ENCODE assay signal across 8 mouse cellular contexts in genomic region chr19:40437651-40438068, GRCm38 (mm10).
DNase-seq lines count a peak whose midpoint lies in the region; ATAC-seq and TF ChIP-seq lines count a peak whose summit lies in the region.

No protein-coding gene starts in this region.

- WGBS in embryonic facial prominence, embryonic 11.5 days = 58% methylated on average over 9 of the region's 9 CpGs
- 41% methylated on average over 9 of the region's 9 CpGs for WGBS in liver, postnatal 0 days (ENCODE audit: insufficient replicate concordance)

- no peaks in the 10 kb centered on the region for H3K9me3 ChIP-seq in embryonic facial prominence, embryonic 11.5 days (replicated peaks; ENCODE audit: control insufficient read depth, low read length)
- H3K9me3 ChIP-seq in liver, postnatal 0 days (ENCODE audit: low read length) = no peaks in the 10 kb centered on the region

- no peak overlapping the region for H3K27ac ChIP-seq in embryonic facial prominence, embryonic 11.5 days (replicated peaks; ENCODE audit: low read depth, low read length)
- peak overlapping the region; percentile 64 for H3K27ac ChIP-seq in liver, postnatal 0 days (ENCODE audit: low read depth)

- intact Hi-C loops in heart, postnatal 25 days (cut with DNase I) = loop anchor here (2.0 to 5.0 kb wide), 3 partner anchors 35 to 60 kb away; no protein-coding TSS in a partner anchor

- H3K27me3 ChIP-seq in embryonic facial prominence, embryonic 11.5 days (ENCODE audit: control insufficient read depth, insufficient read depth, low read length) = no peaks in the 10 kb centered on the region
- H3K27me3 ChIP-seq in liver, postnatal 0 days (ENCODE audit: insufficient read depth, low read length) = no peaks in the 10 kb centered on the region

- no peaks in the 10 kb centered on the region for H3K36me3 ChIP-seq in embryonic facial prominence, embryonic 11.5 days (replicated peaks; ENCODE audit: control insufficient read depth, insufficient read depth, low read depth, low read length)
- H3K36me3 ChIP-seq in liver, postnatal 0 days (replicated peaks; ENCODE audit: insufficient read depth, low read length) = no peaks in the 10 kb centered on the region

- ATAC-seq in embryonic facial prominence, embryonic 11.5 days (replicated peaks; ENCODE audit: insufficient number of reproducible peaks, low FRiP score, low TSS enrichment, low read depth) = no peak
- peak; percentile 91 for ATAC-seq in liver, postnatal 0 days
- no peak for ATAC-seq in monocyte, adult 5-6 weeks (replicated peaks; ENCODE audit: insufficient number of reproducible peaks, low FRiP score, low TSS enrichment, poor library complexity, severe bottlenecking)

- H3K4me1 ChIP-seq in embryonic facial prominence, embryonic 11.5 days (ENCODE audit: control insufficient read depth, insufficient read depth, low read length) = no peaks in the 10 kb centered on the region
- H3K4me1 ChIP-seq in liver, postnatal 0 days (ENCODE audit: insufficient read depth) = peaks cover 3% of the 10 kb centered on the region; the same call in 1 of the 2 replicates

- TF ChIP-seq CTCF in liver, postnatal 0 days (IDR thresholded peaks at IDR 0.05; ENCODE audit: low read depth) = no peak

- H3K4me2 ChIP-seq in embryonic facial prominence, embryonic 11.5 days (ENCODE audit: low read depth, low read length) = no peak overlapping the region
- H3K4me2 ChIP-seq in liver, postnatal 0 days (ENCODE audit: low read depth, low read length) = peak overlapping the region; percentile 42

- no peak for TF ChIP-seq EP300 in liver, postnatal 0 days (IDR thresholded peaks at IDR 0.05; ENCODE audit: low read depth)

- no peak overlapping the region for H3K4me3 ChIP-seq in embryonic facial prominence, embryonic 11.5 days (ENCODE audit: low read depth, low read length)
- no peak overlapping the region for H3K4me3 ChIP-seq in liver, postnatal 0 days (ENCODE audit: low read depth, low read length)

- no peak overlapping the region for H3K9ac ChIP-seq in embryonic facial prominence, embryonic 11.5 days (replicated peaks; ENCODE audit: low read length)
- H3K9ac ChIP-seq in liver, postnatal 0 days (replicated peaks) = no peak overlapping the region

- DNase-seq in adrenal gland, adult (ENCODE audit: inconsistent age in 2 of 2, low spot score in 1 of 2) = peak; percentile 39 to 70
- no peak for DNase-seq in adrenal gland, adult 8-10 months
- DNase-seq in embryonic facial prominence, embryonic 11.5 days (ENCODE audit: low spot score) = peak; percentile 36
- DNase-seq in heart, postnatal 25 days (ENCODE audit: low spot score) = peak; percentile 55
- peak; percentile 38 for DNase-seq in liver, postnatal 0 days
- DNase-seq in natural killer cell, adult 2 months (ENCODE audit: low spot score in 2 of 2) = no peak
- no peak for DNase-seq in thymus, postnatal 0 days (ENCODE audit: low spot score)

Comparison
In these comparisons a context has a peak if more than half of its experiments do, and no peak if none do; other contexts are left out.
1. DNase-seq: peak in adrenal gland, adult (2 of 2), embryonic facial prominence, embryonic 11.5 days (single experiment), heart, postnatal 25 days (single experiment) and liver, postnatal 0 days (single experiment); none in adrenal gland, adult 8-10 months (single experiment), natural killer cell, adult 2 months (0 of 2) and thymus, postnatal 0 days (single experiment).